Mouse (Mus musculus): Measurements from ENCODE around the gene Gif. TPM values are rescaled to one million over a fixed set of nuclear protein-coding genes. Genes with fewer than 3 reads are reported as not detected.

The Gif gene
- total RNA-seq (2021) = not detected
- long read RNA-seq = 0 reads

- no peak for DNase-seq (ENCODE audit: low spot score in 2 of 2)
Measured at GRCm38 (mm10) chr19:11747298-11747697, at the start of gene Gif. Gif (plus strand) TSS chr19:11747554.

GRCm38 (mm10) chr19:11698342-11698741, 49.0 kb upstream of the Gif start:
- DNase-seq (ENCODE audit: low spot score in 2 of 2) = no peak

- DNase-seq (ENCODE audit: low spot score in 2 of 2) = no peak
Measured at GRCm38 (mm10) chr19:11712451-11712850, 34.9 kb upstream of the Gif start.

GRCm38 (mm10) chr19:11720071-11720470, 27.3 kb upstream of the Gif start:
- DNase-seq (ENCODE audit: low spot score in 2 of 2) = no peak

- DNase-seq (ENCODE audit: low spot score in 2 of 2) = no peak
Measured at GRCm38 (mm10) chr19:11723870-11724269, 23.5 kb upstream of the Gif start.

- DNase-seq (ENCODE audit: low spot score in 2 of 2) = no peak
Measured at GRCm38 (mm10) chr19:11724275-11724674, 23.1 kb upstream of the Gif start.

- DNase-seq (ENCODE audit: low spot score in 2 of 2) = no peak
Measured at GRCm38 (mm10) chr19:11725915-11726314, 21.4 kb upstream of the Gif start.

- DNase-seq (ENCODE audit: low spot score in 2 of 2) = no peak
Measured at GRCm38 (mm10) chr19:11727304-11727703, 20.1 kb upstream of the Gif start.

GRCm38 (mm10) chr19:11730278-11730677, 17.1 kb upstream of the Gif start:
- no peak for DNase-seq (ENCODE audit: low spot score in 2 of 2)

- DNase-seq (ENCODE audit: low spot score in 2 of 2) = no peak
Measured at GRCm38 (mm10) chr19:11736455-11736854, 10.9 kb upstream of the Gif start.

- no peak for DNase-seq (ENCODE audit: low spot score in 2 of 2)
Measured at GRCm38 (mm10) chr19:11745680-11746079, 1.7 kb upstream of the Gif start.

GRCm38 (mm10) chr19:11765059-11765458, 17.7 kb downstream of the Gif start:
- no peak for DNase-seq (ENCODE audit: low spot score in 2 of 2)

GRCm38 (mm10) chr19:11766413-11766812, 19.1 kb downstream of the Gif start:
- no peak for DNase-seq (ENCODE audit: low spot score in 2 of 2)

- peak in 1 of 2 experiments; percentile 55 for DNase-seq (ENCODE audit: low spot score in 2 of 2)
Measured at GRCm38 (mm10) chr19:11768163-11768562, 20.8 kb downstream of the Gif start.

- DNase-seq (ENCODE audit: low spot score in 2 of 2) = no peak
Measured at GRCm38 (mm10) chr19:11769257-11769920, 22.0 kb downstream of the Gif start.

- DNase-seq (ENCODE audit: low spot score in 2 of 2) = peak; percentile 78 to 94
Measured at GRCm38 (mm10) chr19:11770205-11770892, 23.0 kb downstream of the Gif start, which contains the start of gene Mrpl16. Mrpl16 (plus strand) TSS chr19:11770391.

GRCm38 (mm10) chr19:11777191-11777865, 30.0 kb downstream of the Gif start:
- DNase-seq (ENCODE audit: low spot score in 2 of 2) = peak in 1 of 2 experiments; percentile 80

GRCm38 (mm10) chr19:11785409-11786154, 38.2 kb downstream of the Gif start:
- no peak for DNase-seq (ENCODE audit: low spot score in 2 of 2)

GRCm38 (mm10) chr19:11787826-11788225, 40.5 kb downstream of the Gif start:
- DNase-seq (ENCODE audit: low spot score in 2 of 2) = no peak

- no peak for DNase-seq (ENCODE audit: low spot score in 2 of 2)
Measured at GRCm38 (mm10) chr19:11788876-11789275, 41.5 kb downstream of the Gif start.

GRCm38 (mm10) chr19:11791825-11792224, 44.5 kb downstream of the Gif start:
- no peak for DNase-seq (ENCODE audit: low spot score in 2 of 2)
